Mouse (Mus musculus): ENCODE data around the gene Rbp4.

DNA sequence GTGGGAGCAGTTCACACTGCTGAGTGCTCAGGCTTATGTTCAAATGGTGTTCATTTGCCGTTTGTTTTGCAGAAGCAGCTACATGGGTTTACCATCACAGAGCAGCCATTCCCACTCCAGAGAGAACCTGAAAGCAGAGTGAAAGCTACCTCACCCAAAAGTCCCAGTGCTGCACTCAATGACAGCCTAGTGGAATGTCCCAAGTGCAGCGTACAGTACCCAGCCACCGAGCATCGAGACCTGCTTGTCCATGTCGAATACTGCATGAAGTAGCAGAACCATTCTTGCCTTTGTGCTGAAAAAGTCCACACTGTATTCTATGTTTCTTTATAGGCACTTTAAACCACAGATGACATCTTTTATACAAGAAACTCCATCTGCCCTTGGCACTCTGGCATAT lies 51.9 kb downstream of the Rbp4 start:
- TF ChIP-seq POLR2A (IDR thresholded peaks at IDR 0.05; ENCODE audit: low read depth, low read length) (no peak), CTCF (IDR thresholded peaks at IDR 0.05; ENCODE audit: extremely low read depth, insufficient read depth, insufficient read length, insufficient replicate concordance) (no peak)

Data from spleen, adult 2 months (tissue).